Mouse (Mus musculus): ENCODE results near the gene Tsc22d2. TPM values are rescaled to one million over a fixed set of nuclear protein-coding genes. Genes with fewer than 3 reads are reported as not detected.
"Not testable (repeated sequence)": the region's sequence is repeated elsewhere in the genome, so short reads cannot be mapped to it uniquely, and the experiment has no call there.

Tsc22d2 gene
- polyA plus RNA-seq, 1 experiment from 2014 or later: 11.1 TPM

DNA sequence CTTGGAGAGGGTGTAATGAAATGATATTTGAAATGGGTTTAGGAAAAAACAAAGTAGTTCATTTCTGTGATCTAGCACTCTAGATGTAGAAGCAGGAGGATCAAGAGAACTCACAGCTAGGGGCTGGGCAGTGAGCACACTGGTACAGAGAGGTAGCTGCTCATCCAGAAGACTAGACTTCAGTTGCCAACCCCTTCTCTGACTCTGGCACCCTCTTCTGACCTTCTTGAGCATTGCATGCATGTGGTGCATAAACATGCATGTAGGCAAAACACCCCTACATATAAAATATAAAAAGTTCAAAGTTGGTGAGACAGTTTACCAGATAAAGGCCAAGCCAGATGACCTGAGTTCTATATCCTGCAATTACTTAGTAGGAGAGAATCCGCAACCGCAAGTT is 33.7 kb downstream of the Tsc22d2 start:
- Histone ChIP-seq H3K27ac (replicated peaks) (no peak overlapping the region), H3K4me2 (replicated peaks) (no peak overlapping the region), H3K27me3 (no peaks in the 10 kb centered on the region), H3K9me3 (replicated peaks) (no peaks in the 10 kb centered on the region), H3K4me3 (replicated peaks) (no peak overlapping the region), H3K36me3 (no peaks in the 10 kb centered on the region), H3K9ac (no peak overlapping the region), H3K4me1 (no peaks in the 10 kb centered on the region)
- ATAC-seq (ENCODE audit: insufficient number of reproducible peaks, low FRiP score, low TSS enrichment, low read depth): no peak
- 95% methylated on average over 2 of the region's 2 CpGs for WGBS

GRCm38 (mm10) chr3:58449487-58449886 is 35.0 kb downstream of the Tsc22d2 start:
- Histone ChIP-seq H3K4me1 (no peaks in the 10 kb centered on the region), H3K9me3 (replicated peaks) (no peaks in the 10 kb centered on the region), H3K36me3 (no peaks in the 10 kb centered on the region), H3K9ac (no peak overlapping the region), H3K27me3 (no peaks in the 10 kb centered on the region), H3K27ac (replicated peaks) (no peak overlapping the region), H3K4me3 (replicated peaks) (no peak overlapping the region), H3K4me2 (replicated peaks) (no peak overlapping the region)
- WGBS: 88% methylated on average over 3 of the region's 3 CpGs
- ATAC-seq (ENCODE audit: insufficient number of reproducible peaks, low FRiP score, low TSS enrichment, low read depth): no peak

- no peak for ATAC-seq (ENCODE audit: insufficient number of reproducible peaks, low FRiP score, low TSS enrichment, low read depth)
- 77% methylated on average over 4 of the region's 4 CpGs for WGBS
- Histone ChIP-seq H3K4me3 (replicated peaks) (no peak overlapping the region), H3K4me1 (no peaks in the 10 kb centered on the region), H3K27ac (replicated peaks) (no peak overlapping the region), H3K9me3 (replicated peaks) (no peaks in the 10 kb centered on the region), H3K27me3 (no peaks in the 10 kb centered on the region), H3K4me2 (replicated peaks) (no peak overlapping the region), H3K9ac (no peak overlapping the region), H3K36me3 (no peaks in the 10 kb centered on the region)
Observed at GRCm38 (mm10) chr3:58454414-58455205, 40.1 kb downstream of the Tsc22d2 start.

- WGBS: 80% methylated on average over 3 of the region's 3 CpGs
- no peaks in the 10 kb centered on the region for H3K9me3 ChIP-seq (replicated peaks)
- no peak overlapping the region for H3K4me2 ChIP-seq (replicated peaks)
- no peak for ATAC-seq (ENCODE audit: insufficient number of reproducible peaks, low FRiP score, low TSS enrichment, low read depth)
- H3K4me3 ChIP-seq (replicated peaks): no peak overlapping the region
- peaks cover 3% of the 10 kb centered on the region; the same call in 1 of the 2 replicates for H3K36me3 ChIP-seq
- no peaks in the 10 kb centered on the region for H3K27me3 ChIP-seq
- no peaks in the 10 kb centered on the region for H3K4me1 ChIP-seq
- H3K27ac ChIP-seq (replicated peaks): no peak overlapping the region
- H3K9ac ChIP-seq: no peak overlapping the region
Observed at GRCm38 (mm10) chr3:58455255-58455654, 40.7 kb downstream of the Tsc22d2 start.

DNA sequence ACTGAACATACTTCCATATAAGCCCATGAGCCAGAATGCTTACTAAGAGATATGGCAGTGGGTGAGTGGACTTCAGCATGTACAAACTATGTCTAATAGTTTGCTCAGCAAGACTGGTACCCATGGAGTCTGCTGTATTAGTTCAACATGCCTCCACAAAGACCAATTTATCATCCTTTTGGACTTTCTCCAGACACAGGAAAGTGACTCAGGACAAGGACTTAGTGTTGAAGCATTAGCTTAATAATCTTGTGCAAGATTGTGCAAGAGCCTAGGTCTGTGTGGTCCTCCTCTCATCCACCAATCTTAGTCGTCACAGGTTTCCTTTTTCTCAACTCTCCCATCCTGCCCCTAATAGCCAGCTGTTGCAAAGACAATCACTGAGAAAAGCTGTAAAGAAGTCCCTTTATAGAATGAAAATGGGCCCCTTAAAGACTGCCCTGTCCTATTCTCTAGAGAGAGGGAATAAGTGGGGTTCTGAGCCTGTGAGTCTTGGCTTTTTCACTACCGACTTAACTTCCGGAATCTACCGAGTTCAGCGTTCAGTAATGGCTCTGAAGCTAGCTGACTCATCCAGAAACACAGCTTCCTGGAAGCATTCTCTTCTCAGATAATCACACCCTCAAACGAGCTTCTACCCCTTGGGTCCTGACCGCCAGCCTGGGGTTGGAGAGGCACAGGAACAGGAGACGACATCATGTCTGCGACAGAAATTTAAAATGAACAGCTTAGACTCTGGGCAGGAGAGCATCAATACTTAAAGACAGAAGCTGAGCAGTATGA is 55.3 kb downstream of the Tsc22d2 start:
- H3K36me3 ChIP-seq: no peaks in the 10 kb centered on the region
- no peak overlapping the region for H3K27ac ChIP-seq (replicated peaks)
- H3K4me1 ChIP-seq: no peaks in the 10 kb centered on the region
- H3K9me3 ChIP-seq (replicated peaks): no peaks in the 10 kb centered on the region
- no peaks in the 10 kb centered on the region for H3K27me3 ChIP-seq
- H3K4me2 ChIP-seq (replicated peaks): no peak overlapping the region
- no peak overlapping the region for H3K9ac ChIP-seq
- ATAC-seq (ENCODE audit: insufficient number of reproducible peaks, low FRiP score, low TSS enrichment, low read depth): no peak
- 66% methylated on average over 9 of the region's 9 CpGs for WGBS
- no peak overlapping the region for H3K4me3 ChIP-seq (replicated peaks)

DNA sequence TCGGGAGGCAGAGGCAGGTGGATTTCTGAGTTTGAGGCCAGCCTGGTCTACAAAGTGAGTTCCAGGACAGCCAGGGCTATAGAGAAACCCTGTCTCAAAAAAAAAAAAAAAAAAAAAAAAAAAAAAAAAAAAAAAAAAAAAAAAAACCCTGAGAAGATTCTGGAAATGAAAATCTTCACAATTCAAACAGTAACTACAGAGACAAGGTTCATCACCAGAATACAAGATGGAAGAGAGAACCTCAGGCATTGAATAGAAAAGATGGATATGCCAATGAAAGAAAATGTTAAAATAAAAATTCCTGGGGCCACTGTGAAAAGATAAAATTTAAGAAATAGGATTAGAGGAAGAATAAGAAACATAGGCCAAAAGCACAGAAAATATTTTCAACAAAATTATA is 60.8 kb downstream of the Tsc22d2 start:
- not testable (repeated sequence) for H3K27ac ChIP-seq (replicated peaks); H3K4me3 ChIP-seq (replicated peaks); H3K4me2 ChIP-seq (replicated peaks); H3K36me3 ChIP-seq; ATAC-seq (ENCODE audit: insufficient number of reproducible peaks, low FRiP score, low TSS enrichment, low read depth); H3K4me1 ChIP-seq; H3K27me3 ChIP-seq; H3K9ac ChIP-seq; H3K9me3 ChIP-seq (replicated peaks)
- 92% methylated on average over 1 of the region's 1 CpGs for WGBS

DNA sequence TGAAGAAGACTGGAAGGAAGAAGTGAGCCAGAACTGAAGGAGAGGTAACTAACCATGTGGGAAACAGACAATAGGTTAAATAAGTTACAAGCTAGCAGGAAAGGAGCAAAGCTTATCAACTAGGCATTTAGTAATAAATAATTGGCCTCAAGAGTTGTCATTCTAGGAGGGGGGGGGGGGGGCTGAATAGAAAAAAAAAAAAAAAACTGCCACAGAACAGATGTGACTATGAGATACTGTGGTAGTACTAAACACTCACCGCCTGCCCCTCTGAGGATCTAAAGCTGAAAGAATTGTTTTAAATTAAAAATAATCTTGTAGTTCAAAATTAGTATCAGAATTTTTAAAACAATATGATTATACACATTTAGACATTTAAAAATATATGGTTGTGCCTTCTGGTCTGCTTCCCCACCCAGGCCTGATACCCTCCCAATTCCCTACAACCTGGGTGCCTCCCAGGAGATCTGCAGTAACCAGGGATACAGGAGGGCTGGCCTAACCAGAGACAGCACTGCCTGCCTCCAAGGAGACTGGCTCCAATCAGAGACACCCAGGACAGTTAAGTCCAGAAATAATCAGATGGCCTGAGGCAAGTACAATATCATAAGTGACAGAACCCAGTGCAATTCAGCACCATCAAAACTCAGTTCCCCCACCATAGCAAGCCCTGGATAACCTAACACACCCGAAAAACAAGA is 64.4 kb downstream of the Tsc22d2 start:
- Histone ChIP-seq H3K27me3 (no peaks in the 10 kb centered on the region), H3K9me3 (replicated peaks) (no peaks in the 10 kb centered on the region), H3K4me3 (replicated peaks) (no peak overlapping the region), H3K4me2 (replicated peaks) (no peak overlapping the region), H3K27ac (replicated peaks) (no peak overlapping the region), H3K36me3 (no peaks in the 10 kb centered on the region), H3K9ac (no peak overlapping the region), H3K4me1 (no peaks in the 10 kb centered on the region)
- WGBS: 80% methylated on average over 2 of the region's 2 CpGs
- no peak for ATAC-seq (ENCODE audit: insufficient number of reproducible peaks, low FRiP score, low TSS enrichment, low read depth)

DNA sequence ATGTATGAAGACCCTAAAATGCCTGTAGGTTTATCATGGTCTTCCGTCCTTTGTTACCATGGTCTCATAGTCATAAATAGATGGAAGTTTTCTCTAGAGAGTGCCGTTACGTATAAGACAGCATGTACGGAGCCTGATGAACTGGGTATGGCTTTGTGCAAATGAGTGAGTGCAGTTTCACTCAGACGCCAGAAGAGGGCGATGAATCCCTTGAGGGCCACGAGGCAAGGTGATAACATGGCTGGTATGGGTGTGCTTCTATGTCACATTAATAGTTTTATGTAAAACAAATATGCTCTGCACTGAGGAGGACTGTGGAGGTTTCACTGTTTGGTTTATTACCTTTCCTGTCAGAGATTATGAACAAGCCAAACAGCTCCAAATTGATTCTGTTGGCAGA is 71.4 kb downstream of the Tsc22d2 start:
- Histone ChIP-seq H3K9ac (no peak overlapping the region), H3K27ac (replicated peaks) (no peak overlapping the region), H3K4me1 (no peaks in the 10 kb centered on the region), H3K9me3 (replicated peaks) (no peaks in the 10 kb centered on the region), H3K36me3 (no peaks in the 10 kb centered on the region), H3K4me2 (replicated peaks) (no peak overlapping the region), H3K27me3 (no peaks in the 10 kb centered on the region), H3K4me3 (replicated peaks) (no peak overlapping the region)
- 69% methylated on average over 7 of the region's 7 CpGs for WGBS
- no peak for ATAC-seq (ENCODE audit: insufficient number of reproducible peaks, low FRiP score, low TSS enrichment, low read depth)

- Histone ChIP-seq H3K4me1 (no peaks in the 10 kb centered on the region), H3K9me3 (replicated peaks) (no peaks in the 10 kb centered on the region), H3K4me2 (replicated peaks) (no peak overlapping the region), H3K27me3 (no peaks in the 10 kb centered on the region), H3K4me3 (replicated peaks) (no peak overlapping the region), H3K27ac (replicated peaks) (no peak overlapping the region), H3K9ac (no peak overlapping the region), H3K36me3 (no peaks in the 10 kb centered on the region)
- 74% methylated on average over 3 of the region's 3 CpGs for WGBS
- ATAC-seq (ENCODE audit: insufficient number of reproducible peaks, low FRiP score, low TSS enrichment, low read depth): no peak
Observed at GRCm38 (mm10) chr3:58487121-58487520, 72.6 kb downstream of the Tsc22d2 start.

DNA sequence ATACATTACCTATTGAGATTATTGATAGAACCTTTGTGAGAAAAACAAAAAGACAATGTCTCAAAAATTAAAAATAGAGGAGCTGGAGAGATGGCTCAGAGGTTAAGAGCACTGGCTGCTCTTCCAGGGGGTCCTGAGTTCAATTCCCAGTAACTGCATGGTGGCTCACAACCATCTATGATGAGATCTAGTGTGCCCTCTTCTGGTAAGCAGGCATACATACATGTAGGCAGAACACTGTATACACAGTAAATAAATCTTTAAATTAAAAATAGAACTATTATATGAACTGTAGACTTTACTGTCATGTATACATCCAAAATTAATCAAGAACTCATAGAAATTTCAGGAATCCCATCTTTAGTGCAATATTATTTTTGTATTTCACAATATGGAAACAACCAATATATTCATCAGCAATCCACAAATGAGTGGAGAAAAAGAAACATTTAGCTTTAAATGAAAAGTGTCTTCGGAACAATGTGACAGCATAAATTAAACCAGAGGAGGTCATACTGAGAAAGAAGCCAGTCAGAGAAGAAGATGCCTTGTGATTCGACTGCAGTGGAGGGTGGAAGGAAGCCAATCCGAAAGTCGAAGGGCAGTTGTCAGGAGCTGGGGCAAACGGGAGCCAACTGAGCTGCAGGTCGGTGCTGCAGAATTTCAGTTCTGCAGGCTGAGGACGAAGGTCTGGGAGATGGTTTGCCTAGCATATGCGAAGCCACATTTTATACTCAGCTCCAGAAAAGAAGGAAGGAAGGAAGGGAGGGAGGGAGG is 73.7 kb downstream of the Tsc22d2 start:
- Histone ChIP-seq H3K4me3 (replicated peaks) (no peak overlapping the region), H3K27me3 (no peaks in the 10 kb centered on the region), H3K4me1 (no peaks in the 10 kb centered on the region), H3K4me2 (replicated peaks) (no peak overlapping the region), H3K9ac (no peak overlapping the region), H3K36me3 (no peaks in the 10 kb centered on the region), H3K9me3 (replicated peaks) (no peaks in the 10 kb centered on the region), H3K27ac (replicated peaks) (no peak overlapping the region)
- no peak for ATAC-seq (ENCODE audit: insufficient number of reproducible peaks, low FRiP score, low TSS enrichment, low read depth)
- WGBS: 75% methylated on average over 8 of the region's 8 CpGs

DNA sequence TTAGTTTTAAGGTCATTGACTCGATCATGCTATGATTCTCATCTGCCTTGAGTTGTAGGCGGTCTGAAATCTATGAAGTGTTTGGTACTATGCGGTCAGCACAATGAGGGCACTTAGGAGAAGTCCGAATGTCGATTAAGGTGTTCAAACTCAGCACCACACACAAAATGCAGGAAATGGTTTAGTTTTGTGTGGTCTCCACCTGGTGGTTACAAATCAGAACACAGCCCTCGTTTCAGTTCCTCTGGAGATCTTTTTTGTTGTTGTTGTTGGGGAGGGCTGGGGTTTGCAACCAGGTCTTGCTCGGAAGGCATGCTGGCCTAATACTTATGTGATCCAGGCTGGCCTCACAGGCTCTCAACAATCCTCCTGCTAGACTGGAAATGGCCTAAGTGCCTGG is 76.3 kb downstream of the Tsc22d2 start:
- Histone ChIP-seq H3K27ac (replicated peaks) (no peak overlapping the region), H3K4me3 (replicated peaks) (no peak overlapping the region), H3K9me3 (replicated peaks) (no peaks in the 10 kb centered on the region), H3K4me1 (no peaks in the 10 kb centered on the region), H3K4me2 (replicated peaks) (no peak overlapping the region), H3K9ac (no peak overlapping the region), H3K27me3 (no peaks in the 10 kb centered on the region), H3K36me3 (no peaks in the 10 kb centered on the region)
- 71% methylated on average over 7 of the region's 7 CpGs for WGBS
- ATAC-seq (ENCODE audit: insufficient number of reproducible peaks, low FRiP score, low TSS enrichment, low read depth): no peak

Data from embryonic facial prominence, embryonic 15.5 days (tissue).